Mouse (Mus musculus): ENCODE measurements around the gene Shroom2. TPM values are rescaled to one million over a fixed set of nuclear protein-coding genes. Genes with fewer than 3 reads are reported as not detected.

The Shroom2 gene
- total RNA-seq (2023): under 1 TPM in 1 of 2 experiments, not detected in 1; 0.09 TPM

GRCm38 (mm10) chrX:152768891-152769599 is at the start of gene Shroom2:
TSS of gene Shroom2 (minus strand) at chrX:152769465.

DNA sequence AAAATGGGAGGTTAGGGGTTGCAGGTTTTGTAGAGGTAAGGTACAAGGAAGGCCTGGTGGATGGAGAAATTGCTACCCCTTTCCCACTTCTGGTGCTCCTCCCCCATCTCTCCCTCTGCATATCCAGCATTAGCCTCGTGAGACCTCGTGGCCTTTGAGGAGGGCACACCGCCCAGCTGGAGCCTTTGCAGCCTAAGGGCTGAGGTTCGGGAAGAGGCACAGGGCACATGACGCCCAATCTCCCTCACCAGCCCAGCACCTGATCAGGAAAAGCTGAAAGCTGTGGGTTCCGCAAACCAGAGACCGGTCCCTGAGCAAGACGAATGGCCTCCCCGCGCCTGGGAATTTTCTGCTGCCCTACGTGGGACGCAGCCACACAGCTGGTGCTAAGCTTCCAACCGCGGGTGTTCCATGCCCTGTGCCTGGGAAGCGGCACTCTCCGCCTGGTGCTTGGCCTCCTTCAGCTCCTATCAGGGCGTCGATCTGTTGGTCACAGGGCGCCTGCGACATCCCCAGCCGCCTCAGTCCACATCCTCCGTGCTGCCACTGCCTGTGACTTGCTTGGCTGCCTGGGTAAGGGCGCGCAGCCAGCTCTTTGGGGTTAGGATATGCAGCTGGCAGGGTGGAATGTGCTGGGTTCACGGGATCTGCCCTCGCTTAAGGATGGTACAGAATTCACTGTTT is 12.6 kb upstream of the Shroom2 start, which contains the start of gene Gpr143:
Gpr143 (plus strand) TSS at position 202 of the 684 bp plus-strand sequence.

GRCm38 (mm10) chrX:152563034-152563433 is 206.2 kb downstream of the Shroom2 start, which contains the start of gene Cldn34a:
TSS of gene Cldn34a (plus strand) at chrX:152563334.

Other genes with a start within 250 kb of the Shroom2 start
- not detected for gene Cldn34a, start 206.1 kb downstream of the Shroom2 start, total RNA-seq (2023)
- gene Gpr143, start 12.5 kb upstream of the Shroom2 start, total RNA-seq (2023): not detected
- gene Usp51, start 237.0 kb upstream of the Shroom2 start, total RNA-seq (2023): under 1 TPM; 0.16 to 0.18 TPM